Comparison of ENCODE assay signal across 8 mouse cellular contexts in genomic region chr7:18958384-18958766, GRCm38 (mm10). TPM values are rescaled to one million over a fixed set of nuclear protein-coding genes. Genes with fewer than 3 reads are reported as not detected.
DNase-seq lines count a peak whose midpoint lies in the region; ATAC-seq and TF ChIP-seq lines count a peak whose summit lies in the region.

No protein-coding gene starts in this region.

- no peaks in the 10 kb centered on the region for H3K9me3 ChIP-seq in lung, embryonic 14.5 days (ENCODE audit: low read depth, low read length)
- H3K9me3 ChIP-seq in embryonic facial prominence, embryonic 12.5 days, result no peaks in the 10 kb centered on the region
- H3K9me3 ChIP-seq in hindbrain, embryonic 15.5 days, result no peaks in the 10 kb centered on the region
- H3K9me3 ChIP-seq in midbrain, postnatal 0 days (ENCODE audit: low read length), result no peaks in the 10 kb centered on the region

- H3K4me1 ChIP-seq in lung, embryonic 14.5 days (ENCODE audit: insufficient read depth), result 0 out of 2 replicates have a peak, but pooled peaks cover 3% of the 10 kb centered on the region
- H3K4me1 ChIP-seq in embryonic facial prominence, embryonic 12.5 days, result peaks cover 11% of the 10 kb centered on the region; the same call in 1 of the 2 replicates
- peaks cover 46% of the 10 kb centered on the region for H3K4me1 ChIP-seq in hindbrain, embryonic 15.5 days (replicated peaks)
- H3K4me1 ChIP-seq in midbrain, postnatal 0 days (ENCODE audit: insufficient read depth, low read length), result peaks cover 12% of the 10 kb centered on the region

- peak overlapping the region; percentile 59 for H3K9ac ChIP-seq in lung, embryonic 14.5 days
- H3K9ac ChIP-seq in embryonic facial prominence, embryonic 12.5 days, result peak overlapping the region; percentile 54
- H3K9ac ChIP-seq in hindbrain, embryonic 15.5 days, result 0 out of 2 replicates have a peak overlapping the region, but pooled peaks have one; percentile 2
- peak overlapping the region; percentile 59 for H3K9ac ChIP-seq in midbrain, postnatal 0 days (replicated peaks; ENCODE audit: low read length, poor library complexity, severe bottlenecking)

- ATAC-seq in lung, embryonic 14.5 days (ENCODE audit: insufficient read depth), result peak; percentile 65
- no peak for ATAC-seq in embryonic facial prominence, embryonic 12.5 days (ENCODE audit: insufficient number of reproducible peaks, insufficient read depth, low FRiP score, low TSS enrichment)
- peak; percentile 1; the same call in 1 of the 2 replicates for ATAC-seq in hindbrain, embryonic 15.5 days (ENCODE audit: low FRiP score, low read depth)
- ATAC-seq in midbrain, postnatal 0 days (ENCODE audit: low FRiP score), result no peak

- WGBS in lung, embryonic 14.5 days, result 3% methylated on average over 21 of the region's 21 CpGs
- WGBS in embryonic facial prominence, embryonic 12.5 days, result 2% methylated on average over 21 of the region's 21 CpGs
- WGBS in hindbrain, embryonic 15.5 days, result 14% methylated on average over 11 of the region's 21 CpGs
- 15% methylated on average over 20 of the region's 21 CpGs for WGBS in midbrain, postnatal 0 days

- H3K36me3 ChIP-seq in lung, embryonic 14.5 days (ENCODE audit: insufficient read depth), result no peaks in the 10 kb centered on the region
- H3K36me3 ChIP-seq in embryonic facial prominence, embryonic 12.5 days, result no peaks in the 10 kb centered on the region
- peaks cover 7% of the 10 kb centered on the region; the same call in 1 of the 2 replicates for H3K36me3 ChIP-seq in hindbrain, embryonic 15.5 days
- peaks cover 22% of the 10 kb centered on the region for H3K36me3 ChIP-seq in midbrain, postnatal 0 days (ENCODE audit: insufficient read depth, low read length)

- H3K4me2 ChIP-seq in lung, embryonic 14.5 days, result peak overlapping the region; percentile 98
- peak overlapping the region; percentile 98 for H3K4me2 ChIP-seq in embryonic facial prominence, embryonic 12.5 days (replicated peaks)
- H3K4me2 ChIP-seq in hindbrain, embryonic 15.5 days, result peak overlapping the region; percentile 57
- peak overlapping the region; percentile 56 for H3K4me2 ChIP-seq in midbrain, postnatal 0 days (ENCODE audit: low read depth, low read length, poor library complexity, severe bottlenecking)

- H3K4me3 ChIP-seq in lung, embryonic 14.5 days (ENCODE audit: low read depth, low read length), result peak overlapping the region; percentile 61
- H3K4me3 ChIP-seq in embryonic facial prominence, embryonic 12.5 days, result peak overlapping the region; percentile 54
- H3K4me3 ChIP-seq in hindbrain, embryonic 15.5 days, result peak overlapping the region; percentile 29
- H3K4me3 ChIP-seq in midbrain, postnatal 0 days (ENCODE audit: low read depth, low read length), result peak overlapping the region; percentile 29

- no peak for TF ChIP-seq CTCF in lung, embryonic 14.5 days (IDR thresholded peaks at IDR 0.05; ENCODE audit: low read depth)
- TF ChIP-seq CTCF in midbrain, postnatal 0 days (IDR thresholded peaks at IDR 0.05), result no peak

- DNase-seq in lung, embryonic 14.5 days, result no peak
- no peak for DNase-seq in lung, postnatal 14 days
- DNase-seq in midbrain, postnatal 0 days (ENCODE audit: low spot score), result no peak
- no peak for DNase-seq in embryo, embryonic 11 days
- DNase-seq in left cerebral cortex, adult 11 months (ENCODE audit: low spot score), result no peak
- DNase-seq in thymus, postnatal 0 days (ENCODE audit: low spot score), result no peak

- H3K27ac ChIP-seq in lung, embryonic 14.5 days (ENCODE audit: low read depth), result no peak overlapping the region
- H3K27ac ChIP-seq in embryonic facial prominence, embryonic 12.5 days, result no peak overlapping the region
- H3K27ac ChIP-seq in hindbrain, embryonic 15.5 days (replicated peaks), result peak overlapping the region; percentile 69; the same call in 1 of the 2 replicates
- peak overlapping the region; percentile 26; the same call in 1 of the 2 replicates for H3K27ac ChIP-seq in midbrain, postnatal 0 days (ENCODE audit: low read depth, low read length)

- H3K27me3 ChIP-seq in lung, embryonic 14.5 days (ENCODE audit: insufficient read depth, low read length), result peaks cover 65% of the 10 kb centered on the region
- peaks cover 82% of the 10 kb centered on the region for H3K27me3 ChIP-seq in embryonic facial prominence, embryonic 12.5 days
- no peaks in the 10 kb centered on the region for H3K27me3 ChIP-seq in hindbrain, embryonic 15.5 days
- no peaks in the 10 kb centered on the region for H3K27me3 ChIP-seq in midbrain, postnatal 0 days (ENCODE audit: insufficient read depth, low read length)

RNA-seq across cellular contexts. Expression of gene Nanos2, which starts 28.8 kb away (rescaled TPM):
- polyA plus RNA-seq in lung, embryonic 14.5 days (2014; fragmentation: Nextera tagmentation; extraction: Ambion mirVana), result not detected in 2 replicates
- polyA plus RNA-seq in embryonic facial prominence, embryonic 12.5 days (2016; fragmentation: Nextera tagmentation; extraction: Ambion mirVana), result not detected in 2 replicates
- 0.53 and 0.83 TPM in 2 replicates for polyA plus RNA-seq in hindbrain, embryonic 15.5 days (2015; fragmentation: Nextera tagmentation; extraction: Ambion mirVana)
- total RNA-seq in midbrain, postnatal 0 days (2014; rRNA removed), result 1.7 and 3.7 TPM in 2 replicates
- polyA plus RNA-seq in midbrain, postnatal 0 days (2015; fragmentation: Nextera tagmentation; extraction: Ambion mirVana), result 0.59 and 1.3 TPM in 2 replicates
- not detected in 2 replicates for polyA plus RNA-seq in thymus, postnatal 0 days (2015; fragmentation: Nextera tagmentation; extraction: Ambion mirVana)

RNA-seq across cellular contexts. Expression of gene Mypop, which starts 32.7 kb away (rescaled TPM):
- polyA plus RNA-seq in lung, embryonic 14.5 days (2014; fragmentation: Nextera tagmentation; extraction: Ambion mirVana), result 3.7 and 4.8 TPM in 2 replicates
- polyA plus RNA-seq in embryonic facial prominence, embryonic 12.5 days (2016; fragmentation: Nextera tagmentation; extraction: Ambion mirVana), result 7.7 and 9.8 TPM in 2 replicates
- polyA plus RNA-seq in hindbrain, embryonic 15.5 days (2015; fragmentation: Nextera tagmentation; extraction: Ambion mirVana), result 6.9 and 7.2 TPM in 2 replicates
- total RNA-seq in midbrain, postnatal 0 days (2014; rRNA removed), result 16.0 and 21.2 TPM in 2 replicates
- polyA plus RNA-seq in midbrain, postnatal 0 days (2015; fragmentation: Nextera tagmentation; extraction: Ambion mirVana), result 4.7 and 5.0 TPM in 2 replicates
- 5.5 and 5.9 TPM in 2 replicates for polyA plus RNA-seq in thymus, postnatal 0 days (2015; fragmentation: Nextera tagmentation; extraction: Ambion mirVana)

RNA-seq across cellular contexts. Expression of gene Nova2, which starts 32.7 kb away (rescaled TPM):
- polyA plus RNA-seq in lung, embryonic 14.5 days (2014; fragmentation: Nextera tagmentation; extraction: Ambion mirVana), result 1.2 TPM in 2 replicates
- 1.1 TPM in 2 replicates for polyA plus RNA-seq in embryonic facial prominence, embryonic 12.5 days (2016; fragmentation: Nextera tagmentation; extraction: Ambion mirVana)
- 12.5 and 13.0 TPM in 2 replicates for polyA plus RNA-seq in hindbrain, embryonic 15.5 days (2015; fragmentation: Nextera tagmentation; extraction: Ambion mirVana)
- total RNA-seq in midbrain, postnatal 0 days (2014; rRNA removed), result 20.9 and 26.5 TPM in 2 replicates
- polyA plus RNA-seq in midbrain, postnatal 0 days (2015; fragmentation: Nextera tagmentation; extraction: Ambion mirVana), result 8.7 and 10.1 TPM in 2 replicates
- 0.17 and 0.28 TPM in 2 replicates for polyA plus RNA-seq in thymus, postnatal 0 days (2015; fragmentation: Nextera tagmentation; extraction: Ambion mirVana)

RNA-seq across cellular contexts. Expression of gene Irf2bp1, which starts 45.5 kb away (rescaled TPM):
- polyA plus RNA-seq in lung, embryonic 14.5 days (2014; fragmentation: Nextera tagmentation; extraction: Ambion mirVana), result 27.3 and 35.0 TPM in 2 replicates
- 47.1 and 48.6 TPM in 2 replicates for polyA plus RNA-seq in embryonic facial prominence, embryonic 12.5 days (2016; fragmentation: Nextera tagmentation; extraction: Ambion mirVana)
- polyA plus RNA-seq in hindbrain, embryonic 15.5 days (2015; fragmentation: Nextera tagmentation; extraction: Ambion mirVana), result 31.6 and 35.2 TPM in 2 replicates
- total RNA-seq in midbrain, postnatal 0 days (2014; rRNA removed), result 115 and 133 TPM in 2 replicates
- 25.6 and 26.1 TPM in 2 replicates for polyA plus RNA-seq in midbrain, postnatal 0 days (2015; fragmentation: Nextera tagmentation; extraction: Ambion mirVana)
- polyA plus RNA-seq in thymus, postnatal 0 days (2015; fragmentation: Nextera tagmentation; extraction: Ambion mirVana), result 18.3 and 20.7 TPM in 2 replicates

RNA-seq across cellular contexts. Expression of gene Ccdc61, which starts 48.2 kb away (rescaled TPM):
- polyA plus RNA-seq in lung, embryonic 14.5 days (2014; fragmentation: Nextera tagmentation; extraction: Ambion mirVana), result 20.4 and 24.7 TPM in 2 replicates
- 39.7 and 41.0 TPM in 2 replicates for polyA plus RNA-seq in embryonic facial prominence, embryonic 12.5 days (2016; fragmentation: Nextera tagmentation; extraction: Ambion mirVana)
- polyA plus RNA-seq in hindbrain, embryonic 15.5 days (2015; fragmentation: Nextera tagmentation; extraction: Ambion mirVana), result 29.7 and 30.6 TPM in 2 replicates
- 21.3 and 25.5 TPM in 2 replicates for total RNA-seq in midbrain, postnatal 0 days (2014; rRNA removed)
- 29.5 and 35.2 TPM in 2 replicates for polyA plus RNA-seq in midbrain, postnatal 0 days (2015; fragmentation: Nextera tagmentation; extraction: Ambion mirVana)
- polyA plus RNA-seq in thymus, postnatal 0 days (2015; fragmentation: Nextera tagmentation; extraction: Ambion mirVana), result 29.1 and 31.7 TPM in 2 replicates

Comparison
In these comparisons a context has a peak if more than half of its experiments do, and no peak if none do; other contexts are left out.
1. ATAC-seq: peak in lung, embryonic 14.5 days (single experiment) and hindbrain, embryonic 15.5 days (single experiment); none in embryonic facial prominence, embryonic 12.5 days (single experiment) and midbrain, postnatal 0 days (single experiment).
2. H3K27ac ChIP-seq: peak in hindbrain, embryonic 15.5 days (single experiment) and midbrain, postnatal 0 days (single experiment); none in lung, embryonic 14.5 days (single experiment) and embryonic facial prominence, embryonic 12.5 days (single experiment).
3. H3K9ac ChIP-seq: peak in every context shown above with its lines; median percentile 59 in lung, embryonic 14.5 days; 59 in midbrain, postnatal 0 days; 54 in embryonic facial prominence, embryonic 12.5 days; 2 in hindbrain, embryonic 15.5 days.
4. Peak in every context shown above with its lines, with median percentiles within 50 percentile points of each other: H3K4me2 ChIP-seq and H3K4me3 ChIP-seq.